Mouse (Mus musculus) stomach, embryonic 15.5 days (tissue): Measurements from ENCODE around the gene Slc25a35. TPM values are rescaled to one million over a fixed set of nuclear protein-coding genes. Genes with fewer than 3 reads are reported as not detected.
"Not testable (repeated sequence)": the region's sequence is repeated elsewhere in the genome, so short reads cannot be mapped to it uniquely, and the experiment has no call there.

Source experiments
- ATAC-seq: fragments of 200-750 bp; cut with Nextera tagmentation; 2 replicates; pipeline ENCODE4 v1.8.0; 2017; ENCODE audit warnings: low read depth, moderate number of reproducible peaks, moderate TSS enrichment; ENCODE audit not compliant: insufficient read depth, low FRiP score
- H3K27ac ChIP-seq: fragments of 300-500 bp; sonication (generic); 2 replicates; pipeline ENCODE4 v1.5.1; 2015; ENCODE audit warnings: mild to moderate bottlenecking, inconsistent platforms
- H3K27me3 ChIP-seq: fragments of 300-500 bp; sonication (generic); replicated peaks from 2 replicates; pipeline ENCODE4 v1.6.1; 2015; ENCODE audit warnings: inconsistent platforms
- H3K36me3 ChIP-seq: fragments of 300-500 bp; sonication (generic); 2 replicates; pipeline ENCODE4 v1.6.1; 2015; ENCODE audit warnings: inconsistent platforms
- H3K4me1 ChIP-seq: fragments of 300-500 bp; sonication (generic); 2 replicates; pipeline ENCODE4 v1.6.1; 2015; ENCODE audit warnings: inconsistent platforms
- H3K4me2 ChIP-seq: fragments of 300-500 bp; sonication (generic); 2 replicates; pipeline ENCODE4 v1.6.1; 2015; ENCODE audit warnings: mild to moderate bottlenecking, inconsistent platforms
- H3K4me3 ChIP-seq: fragments of 300-500 bp; sonication (generic); replicated peaks from 2 replicates; pipeline ENCODE4 v1.5.1; 2015; ENCODE audit warnings: inconsistent platforms
- H3K9ac ChIP-seq: fragments of 300-500 bp; sonication (generic); 2 replicates; pipeline ENCODE4 v1.6.1; 2015; ENCODE audit warnings: inconsistent platforms
- H3K9me3 ChIP-seq: fragments of 300-500 bp; sonication (generic); 2 replicates; pipeline ENCODE4 v1.6.1; 2016; ENCODE audit warnings: inconsistent platforms
- WGBS: fragments of 180-500 bp; shearing (Covaris S2); methylation state at CpG from one replicate; pipeline ENCODE4 v1.1.7; 2015; 5-methylcytosine and 5-hydroxymethylcytosine counted together
- polyA plus RNA-seq: library from polyadenylated mRNA; unstranded; fragments of >200 nt; fragmentation: Nextera tagmentation; extraction: Ambion mirVana; gene quantifications from 2 replicates; pipeline ENCODE4 v1.2.1, GENCODE M21; 2015

Gene Slc25a35
- polyA plus RNA-seq: 5.1 and 5.3 TPM in 2 replicates

DNA sequence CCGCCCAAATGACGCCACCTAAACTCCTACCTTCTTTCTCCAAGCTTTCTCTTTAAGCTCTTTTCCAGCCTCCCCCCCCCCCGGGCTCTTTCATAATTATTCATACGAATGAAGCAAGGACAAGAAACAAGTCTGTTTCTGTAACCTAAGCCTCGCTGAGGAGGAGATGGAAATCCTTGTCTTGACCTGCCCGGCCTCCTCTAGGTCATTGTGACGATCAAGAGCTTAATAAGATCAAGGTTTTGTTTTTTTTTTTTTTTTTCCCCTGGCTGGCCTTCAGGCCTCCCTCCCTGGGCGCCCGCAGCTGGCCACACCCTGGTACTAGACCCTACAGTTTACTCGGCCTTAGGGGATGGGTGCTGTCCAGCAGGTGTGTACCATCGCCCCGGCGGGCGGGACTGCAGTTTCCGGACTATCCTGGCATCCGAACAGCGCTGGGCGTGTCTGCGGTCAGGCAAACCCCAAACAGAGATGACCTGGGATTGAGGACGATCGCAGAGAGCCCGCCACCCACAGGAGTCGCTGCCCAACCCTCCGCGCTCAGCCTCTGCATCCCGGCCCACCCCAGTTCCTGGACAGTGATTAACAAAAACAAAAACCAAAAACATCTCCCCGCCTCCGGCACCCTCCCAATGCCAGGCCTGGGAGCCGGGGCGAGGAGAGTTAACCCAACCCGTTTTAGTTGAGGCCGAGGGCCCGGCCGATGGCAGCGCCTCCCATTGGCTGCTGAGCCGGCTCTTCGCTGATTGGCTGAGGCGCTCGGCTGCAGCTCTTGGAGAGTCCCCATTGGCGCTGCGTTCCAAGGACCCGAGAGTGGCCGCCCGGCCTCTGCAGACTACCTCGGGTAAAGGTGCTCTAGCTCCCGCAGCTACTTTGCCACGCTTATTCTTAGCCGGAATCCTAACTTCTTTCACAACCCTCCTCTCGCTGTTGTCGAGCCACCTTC lies at the start of gene Slc25a35:
Slc25a35 (plus strand) TSS at position 795 of the 946 bp plus-strand sequence.
- ATAC-seq: peak; percentile 97
- peak within 1 kb of the TSS; percentile 64 for H3K4me3 ChIP-seq
- H3K27me3 ChIP-seq: no peaks in the 10 kb centered on the region
- under 1% methylated on average over 50 of the region's 50 CpGs for WGBS
- H3K9ac ChIP-seq: peak within 1 kb of the TSS; percentile 50
- H3K4me1 ChIP-seq: peaks cover 22% of the 10 kb centered on the region
- peak within 1 kb of the TSS; percentile 91 for H3K4me2 ChIP-seq
- peak within 1 kb of the TSS; percentile 74; the same call in 1 of the 2 replicates for H3K27ac ChIP-seq
- H3K36me3 ChIP-seq: no peaks in the 10 kb centered on the region
- H3K9me3 ChIP-seq: no peaks in the 10 kb centered on the region

DNA sequence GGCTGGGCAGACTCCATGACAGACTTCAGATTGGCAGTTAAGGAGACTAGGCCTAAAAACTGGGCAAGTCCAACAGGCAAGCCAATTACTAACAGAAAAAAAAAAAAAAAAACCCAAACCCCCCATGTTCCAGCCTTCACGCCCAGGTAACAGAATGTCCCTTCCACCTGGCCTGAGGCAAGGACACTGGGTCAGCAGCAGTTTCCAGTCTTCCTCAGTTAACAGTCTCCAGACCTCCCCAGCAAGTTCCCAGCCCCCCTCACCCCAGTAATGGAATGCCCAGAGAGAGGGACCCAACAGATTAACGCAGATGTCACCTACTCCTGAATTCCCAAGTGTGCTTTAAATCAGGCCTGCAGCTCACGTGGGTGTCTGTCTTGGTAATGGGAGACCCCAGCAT lies 44.7 kb upstream of the Slc25a35 start:
- no peak overlapping the region for H3K4me2 ChIP-seq
- no peak overlapping the region for H3K9ac ChIP-seq
- H3K9me3 ChIP-seq: no peaks in the 10 kb centered on the region
- H3K36me3 ChIP-seq: no peaks in the 10 kb centered on the region
- no peak overlapping the region for H3K4me3 ChIP-seq
- no peaks in the 10 kb centered on the region for H3K4me1 ChIP-seq
- H3K27ac ChIP-seq: no peak overlapping the region
- H3K27me3 ChIP-seq: no peaks in the 10 kb centered on the region
- ATAC-seq: no peak
- 59% methylated on average over 3 of the region's 3 CpGs for WGBS

DNA sequence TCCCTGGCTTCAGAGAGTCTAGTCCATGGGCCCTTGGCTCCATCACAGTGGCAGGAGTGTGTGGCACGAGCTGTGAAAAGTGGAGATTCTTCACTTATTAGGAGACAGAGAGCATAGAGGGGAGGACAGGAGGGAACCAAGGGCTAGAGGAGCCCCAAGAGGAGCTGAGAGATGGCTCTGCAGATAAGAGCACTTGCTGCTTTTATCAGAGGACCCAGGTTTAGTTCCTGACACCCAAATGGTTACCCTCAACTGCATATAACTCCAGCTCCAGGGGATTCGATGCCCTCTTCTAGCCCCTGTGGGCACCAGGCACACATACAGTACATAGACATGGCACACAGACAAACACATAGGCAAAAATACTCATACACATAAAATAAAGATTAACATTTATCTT lies 43.2 kb upstream of the Slc25a35 start:
- Histone ChIP-seq H3K4me3 (no peak overlapping the region), H3K36me3 (no peaks in the 10 kb centered on the region), H3K27me3 (no peaks in the 10 kb centered on the region), H3K4me2 (no peak overlapping the region), H3K9me3 (no peaks in the 10 kb centered on the region), H3K27ac (no peak overlapping the region), H3K4me1 (no peaks in the 10 kb centered on the region), H3K9ac (no peak overlapping the region)
- whole genome bisulfite sequencing: 75% methylated on average over 2 of the region's 2 CpGs
- no peak for ATAC-seq

DNA sequence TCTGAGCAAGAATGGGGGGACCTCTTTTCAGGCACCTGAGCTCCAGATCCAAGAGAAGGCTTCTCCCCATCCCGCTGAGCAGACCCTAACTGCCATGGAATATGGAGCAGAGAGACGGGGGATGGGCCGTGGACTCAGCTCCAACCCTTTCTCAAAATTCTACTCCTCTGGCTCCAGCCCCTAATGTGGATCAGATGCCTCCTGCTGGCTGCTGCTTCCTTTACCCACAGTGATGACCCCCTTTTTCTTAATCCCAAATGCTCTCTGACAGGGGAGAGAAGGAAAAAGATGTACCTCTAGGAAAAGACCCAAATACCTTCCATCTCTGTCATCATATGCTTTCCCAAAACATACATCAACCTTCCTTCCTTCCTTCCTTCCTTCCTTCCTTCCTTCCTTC lies 41.0 kb upstream of the Slc25a35 start, which contains the start of gene Odf4:
Odf4 (minus strand) TSS at position 101 of the 400 bp plus-strand sequence.
- 70% methylated on average over 3 of the region's 3 CpGs for WGBS
- no peak within 1 kb of the TSS for H3K4me3 ChIP-seq
- no peak for ATAC-seq
- H3K4me2 ChIP-seq: no peak within 1 kb of the TSS
- no peak within 1 kb of the TSS for H3K27ac ChIP-seq
- H3K9me3 ChIP-seq: no peaks in the 10 kb centered on the region
- no peaks in the 10 kb centered on the region for H3K4me1 ChIP-seq
- no peaks in the 10 kb centered on the region for H3K36me3 ChIP-seq
- H3K27me3 ChIP-seq: no peaks in the 10 kb centered on the region
- H3K9ac ChIP-seq: no peak within 1 kb of the TSS

DNA sequence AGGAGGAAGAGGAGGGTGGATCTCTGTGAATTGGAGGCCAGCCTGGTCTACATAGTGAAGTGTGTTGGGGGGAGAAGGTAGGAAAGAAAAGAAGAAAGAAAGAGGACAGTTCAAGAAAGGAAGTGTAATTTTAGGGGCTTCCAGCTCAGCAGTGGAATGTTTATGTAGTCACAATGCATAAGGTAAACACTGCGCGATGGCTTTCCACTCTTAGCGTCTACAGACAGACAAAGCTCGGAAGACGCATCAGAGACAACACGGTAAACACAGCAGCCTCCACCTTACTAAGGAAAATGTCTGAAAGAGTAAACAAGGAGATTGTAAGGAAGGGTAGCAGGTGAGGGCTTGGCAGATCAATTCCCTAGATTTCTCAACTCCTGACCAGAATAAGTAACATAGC lies 38.0 kb upstream of the Slc25a35 start:
- H3K4me2 ChIP-seq: no peak overlapping the region
- WGBS: 12% methylated on average over 6 of the region's 6 CpGs

DNA sequence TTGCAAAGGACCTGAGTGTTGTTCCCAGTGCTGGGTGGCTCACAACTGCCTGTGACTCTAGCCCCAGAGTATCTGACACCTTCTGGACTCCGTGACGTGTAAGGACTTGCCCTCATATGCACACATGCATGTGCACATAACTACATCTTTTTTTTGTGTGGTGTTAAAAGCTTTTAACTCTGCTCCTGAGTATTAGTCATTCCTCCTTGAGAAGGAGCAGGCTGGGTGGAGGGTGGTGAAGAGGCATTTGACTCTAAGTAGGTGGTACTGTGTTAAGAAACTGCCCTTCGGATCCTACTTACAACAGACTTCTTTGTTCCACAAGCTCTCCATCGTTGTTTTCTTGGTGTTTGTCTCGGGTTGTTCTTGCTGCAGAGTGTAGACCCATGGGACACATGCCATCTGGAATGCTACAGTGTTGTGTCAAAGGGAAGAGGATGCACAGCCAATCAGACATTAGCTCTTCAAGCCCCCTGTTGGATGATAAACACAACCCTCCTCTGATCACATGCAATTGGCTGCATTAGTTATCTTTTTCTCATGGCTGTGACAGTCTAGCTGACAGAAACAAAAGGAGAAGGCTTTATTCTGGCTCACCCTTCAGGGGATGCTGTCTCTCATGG lies 33.9 kb upstream of the Slc25a35 start:
- Histone ChIP-seq H3K27ac (no peak overlapping the region), H3K9me3 (no peaks in the 10 kb centered on the region), H3K4me1 (no peaks in the 10 kb centered on the region), H3K27me3 (no peaks in the 10 kb centered on the region), H3K4me2 (no peak overlapping the region), H3K36me3 (no peaks in the 10 kb centered on the region), H3K4me3 (no peak overlapping the region), H3K9ac (no peak overlapping the region)
- 72% methylated on average over 5 of the region's 5 CpGs for WGBS
- no peak for ATAC-seq

More for the DNA sequence above, 38.0 kb upstream of the Slc25a35 start:
- Histone ChIP-seq H3K27ac (no peak overlapping the region), H3K4me1 (no peaks in the 10 kb centered on the region), H3K4me3 (no peak overlapping the region), H3K9me3 (no peaks in the 10 kb centered on the region), H3K36me3 (no peaks in the 10 kb centered on the region), H3K9ac (no peak overlapping the region), H3K27me3 (no peaks in the 10 kb centered on the region)
- ATAC-seq: no peak

DNA sequence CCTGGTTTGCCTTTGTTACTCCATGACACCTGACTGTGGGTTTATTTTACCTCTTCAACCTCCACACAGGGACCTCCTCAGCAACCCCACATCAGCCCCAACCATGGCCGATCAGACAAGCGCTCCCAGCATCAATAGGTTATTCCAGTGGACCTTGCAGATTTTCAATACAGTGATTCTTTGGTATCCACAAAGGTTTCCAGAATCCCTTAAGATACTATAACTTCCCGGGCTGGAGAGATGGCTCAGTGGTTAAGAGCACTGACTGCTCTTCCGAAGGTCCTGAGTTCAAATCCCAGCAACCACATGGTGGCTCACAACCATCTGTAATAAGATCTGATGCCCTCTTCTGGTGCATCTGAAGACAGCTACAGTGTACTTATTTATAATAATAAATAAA lies 31.0 kb upstream of the Slc25a35 start:
- ATAC-seq, H3K27ac ChIP-seq, H3K9ac ChIP-seq, H3K9me3 ChIP-seq, H3K4me1 ChIP-seq, H3K27me3 ChIP-seq, H3K36me3 ChIP-seq, H3K4me2 ChIP-seq, H3K4me3 ChIP-seq: not testable (repeated sequence)
- WGBS: 87% methylated on average over 4 of the region's 4 CpGs

DNA sequence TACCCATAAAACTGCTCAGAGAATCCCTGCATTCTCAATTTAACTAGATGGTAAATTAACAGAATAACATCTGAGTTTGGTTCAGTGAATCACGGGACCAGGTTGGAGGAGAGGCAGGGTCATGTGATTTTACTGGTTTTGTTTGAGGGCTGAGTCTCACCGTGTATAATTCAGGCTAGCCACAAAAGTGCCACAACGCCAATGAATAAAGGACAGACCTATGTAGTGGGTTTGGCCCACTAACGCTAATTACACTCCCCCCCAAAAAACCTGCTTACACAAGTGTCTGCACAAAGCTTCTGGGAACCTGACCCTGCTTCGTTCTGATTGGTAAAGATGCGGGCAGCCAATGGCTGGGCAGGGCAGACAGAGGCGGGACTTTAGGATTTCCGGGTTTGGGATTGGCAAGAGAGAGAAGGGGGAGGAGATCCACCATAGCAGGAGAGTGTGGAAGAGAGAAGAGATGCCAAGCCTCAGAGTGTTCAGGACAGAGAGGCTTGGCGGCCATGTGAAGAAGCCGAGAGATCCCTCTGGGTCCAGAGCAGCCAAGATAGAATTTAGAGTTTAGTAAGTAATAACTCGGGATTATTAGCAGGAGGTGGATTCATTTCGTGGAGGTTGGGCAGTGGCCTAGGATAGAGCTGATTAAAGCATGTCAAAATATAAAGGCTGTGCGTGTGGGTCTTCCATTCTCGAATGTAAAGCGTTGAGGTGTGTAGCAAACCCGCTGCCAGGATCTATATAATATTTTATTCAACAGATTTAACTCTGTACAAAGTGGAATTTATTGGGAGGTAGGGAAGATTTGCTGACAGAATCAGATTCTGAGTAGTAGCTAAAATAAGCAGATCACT lies 28.3 kb upstream of the Slc25a35 start:
- H3K4me3 ChIP-seq: peak overlapping the region; percentile 45
- H3K27me3 ChIP-seq: no peaks in the 10 kb centered on the region
- H3K9me3 ChIP-seq: no peaks in the 10 kb centered on the region
- H3K4me2 ChIP-seq: peak overlapping the region; percentile 61
- peaks cover 4% of the 10 kb centered on the region; the same call in 1 of the 2 replicates for H3K4me1 ChIP-seq
- H3K36me3 ChIP-seq: peaks cover 3% of the 10 kb centered on the region; the same call in 1 of the 2 replicates
- H3K27ac ChIP-seq: peak overlapping the region; percentile 23; the same call in 1 of the 2 replicates
- peak; percentile 96 for ATAC-seq
- 2% methylated on average over 16 of the region's 16 CpGs for WGBS
- peak overlapping the region; percentile 23; the same call in 1 of the 2 replicates for H3K9ac ChIP-seq

DNA sequence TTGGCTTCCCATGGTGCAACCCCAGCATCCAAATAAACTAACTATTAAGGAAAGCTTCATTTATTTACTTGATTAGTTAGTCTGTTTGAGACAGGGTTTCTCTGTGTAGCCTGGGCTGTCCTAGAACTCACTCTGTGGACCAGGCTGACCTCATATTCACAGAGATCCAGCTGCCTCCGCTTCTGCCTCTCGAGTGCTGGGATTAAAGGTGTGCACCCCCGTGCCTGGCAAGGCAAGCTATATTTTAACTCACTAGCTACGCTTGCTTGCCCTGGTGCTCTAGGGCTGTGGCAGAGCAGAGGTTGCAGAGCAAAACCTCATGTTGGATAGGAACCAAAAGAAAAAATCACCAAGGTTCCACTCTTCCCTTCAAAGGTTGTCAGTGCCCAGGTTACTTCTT lies 27.4 kb upstream of the Slc25a35 start:
- Histone ChIP-seq H3K27me3 (no peaks in the 10 kb centered on the region), H3K4me2 (peak overlapping the region; percentile 61), H3K4me3 (peak overlapping the region; percentile 45), H3K27ac (peak overlapping the region; percentile 16; the same call in 1 of the 2 replicates), H3K9me3 (no peaks in the 10 kb centered on the region), H3K9ac (peak overlapping the region; percentile 23; the same call in 1 of the 2 replicates), H3K4me1 (peaks cover 4% of the 10 kb centered on the region; the same call in 1 of the 2 replicates), H3K36me3 (peaks cover 3% of the 10 kb centered on the region; the same call in 1 of the 2 replicates)
- no peak for ATAC-seq
- WGBS: 46% methylated on average over 4 of the region's 4 CpGs

DNA sequence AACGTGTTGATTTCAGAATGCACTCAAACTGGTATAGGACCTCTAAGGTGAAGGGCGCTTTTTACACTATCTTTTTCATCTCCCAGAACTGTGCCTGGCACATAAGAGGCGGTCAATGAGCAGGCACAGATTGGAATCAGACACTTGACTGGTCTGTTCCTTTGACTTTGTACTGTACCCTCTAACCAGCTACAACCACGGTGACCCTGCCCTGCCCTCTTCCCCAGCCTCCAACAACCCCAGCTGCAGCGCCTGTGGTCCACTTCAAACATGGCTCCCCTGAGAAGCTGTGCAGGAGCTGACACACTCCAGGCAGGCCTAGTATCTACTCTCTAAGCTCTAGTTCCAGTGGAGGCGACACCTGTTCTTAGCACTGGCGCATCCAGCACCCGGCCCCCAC lies 25.2 kb upstream of the Slc25a35 start:
- Histone ChIP-seq H3K9me3 (no peaks in the 10 kb centered on the region), H3K4me3 (no peak overlapping the region), H3K4me1 (peaks cover 9% of the 10 kb centered on the region; the same call in 1 of the 2 replicates), H3K36me3 (peaks cover 3% of the 10 kb centered on the region; the same call in 1 of the 2 replicates), H3K9ac (no peak overlapping the region), H3K4me2 (no peak overlapping the region), H3K27ac (no peak overlapping the region), H3K27me3 (0 out of 2 replicates have a peak, but pooled peaks cover 7% of the 10 kb centered on the region)
- 81% methylated on average over 8 of the region's 8 CpGs for WGBS
- no peak for ATAC-seq

DNA sequence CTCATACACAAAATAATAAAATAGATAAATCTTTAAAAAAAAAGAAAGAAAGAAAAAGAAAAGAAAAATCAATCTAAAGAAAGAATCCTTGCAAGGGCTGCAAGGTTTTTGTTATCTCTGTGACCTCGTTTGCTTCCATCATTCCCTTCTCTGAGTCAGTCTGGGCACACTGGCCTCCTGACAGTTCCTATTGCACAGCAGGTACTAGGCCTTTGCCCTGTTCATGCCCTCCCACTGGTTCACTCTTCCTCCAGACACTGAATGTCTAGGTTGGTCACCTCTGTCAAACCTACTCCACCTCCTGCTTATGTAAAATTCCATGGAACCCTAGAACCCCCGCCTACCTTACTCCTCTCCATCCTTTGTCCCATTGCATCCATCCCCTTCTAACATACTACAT lies 22.7 kb upstream of the Slc25a35 start:
- Histone ChIP-seq H3K4me3 (no peak overlapping the region), H3K27me3 (0 out of 2 replicates have a peak, but pooled peaks cover 8% of the 10 kb centered on the region), H3K9ac (no peak overlapping the region), H3K4me2 (no peak overlapping the region), H3K36me3 (peaks cover 3% of the 10 kb centered on the region; the same call in 1 of the 2 replicates), H3K9me3 (no peaks in the 10 kb centered on the region), H3K4me1 (peaks cover 9% of the 10 kb centered on the region; the same call in 1 of the 2 replicates), H3K27ac (no peak overlapping the region)
- ATAC-seq: no peak
- 76% methylated on average over 2 of the region's 2 CpGs for WGBS
